In the genomic region with DNA sequence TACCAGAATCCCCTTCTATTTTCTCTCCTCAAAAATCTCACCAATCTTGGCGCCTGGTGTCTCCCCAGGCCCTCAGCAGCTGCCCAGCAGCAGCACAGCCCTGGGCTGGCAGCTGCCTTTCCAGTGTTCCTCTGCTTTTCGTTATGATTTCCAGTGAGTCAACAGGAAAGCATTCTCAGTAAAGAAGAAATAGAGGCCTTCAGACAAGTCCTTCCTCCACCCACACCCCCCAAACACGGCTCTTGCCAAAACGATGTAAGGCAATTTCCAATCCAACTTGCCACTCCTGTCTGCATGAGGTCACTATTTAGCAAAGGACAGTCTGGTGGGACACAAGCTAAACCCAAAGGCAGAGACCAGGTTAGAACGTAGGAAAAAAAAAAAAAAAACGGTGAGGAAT, we compare ENCODE assay signal across 9 mouse cellular contexts. TPM values are rescaled to one million over a fixed set of nuclear protein-coding genes. Genes with fewer than 3 reads are reported as not detected.
A peak's percentile ranks its signal among the peaks of the same experiment; 100 is the strongest.
DNase-seq lines count a peak whose midpoint lies in the region; ATAC-seq and TF ChIP-seq lines count a peak whose summit lies in the region.
"Had no signal": no experiment of that assay in that cellular context is flagged by ENCODE, and none has a peak within 500 bp of the region (broad histone marks: within the 10 kb centered on the region; RNA-seq: fewer than 3 reads in every experiment).

No protein-coding gene starts in this region.

- peaks cover 35% of the 10 kb centered on the region for H3K4me1 ChIP-seq in kidney, postnatal 0 days (replicated peaks; ENCODE audit: insufficient read depth, low read length)
- H3K4me1 ChIP-seq in stomach, embryonic 15.5 days, result peaks cover 41% of the 10 kb centered on the region

- DNase-seq in kidney, postnatal 0 days (ENCODE audit: low spot score), result no peak
- no peak for DNase-seq in kidney, adult 11 months
- DNase-seq in gastrocnemius, adult 2 months, result peak; percentile 72
- DNase-seq in heart, postnatal 4 days, result peak; percentile 69
- DNase-seq in layer of hippocampus, adult 8-10 months (ENCODE audit: low spot score in 2 of 2), result no peak
- no peak for DNase-seq in embryo, embryonic 9.5 days (ENCODE audit: extremely low spot score)

- intact Hi-C loops in gastrocnemius, adult 2 months (cut with DNase I), result no loop called here

- 0 out of 2 replicates have a peak overlapping the region, but pooled peaks have one; percentile 3 for H3K9ac ChIP-seq in kidney, postnatal 0 days (ENCODE audit: low read depth, low read length)
- H3K9ac ChIP-seq in stomach, embryonic 15.5 days, result no peak overlapping the region
- H3K9ac ChIP-seq: liver, embryonic 14.5 days had no signal

- H3K27me3 ChIP-seq in kidney, postnatal 0 days (ENCODE audit: insufficient read depth, low read length), result no peaks in the 10 kb centered on the region
- no peaks in the 10 kb centered on the region for H3K27me3 ChIP-seq in stomach, embryonic 15.5 days (replicated peaks)

- H3K4me3 ChIP-seq in kidney, postnatal 0 days (replicated peaks; ENCODE audit: low read depth, low read length), result no peak overlapping the region
- H3K4me3 ChIP-seq in gastrocnemius, adult 2 months, result peak overlapping the region; percentile 11; the same call in 1 of the 2 replicates
- H3K4me3 ChIP-seq in stomach, embryonic 15.5 days (replicated peaks), result no peak overlapping the region

- TF ChIP-seq CTCF in kidney, postnatal 0 days (IDR thresholded peaks at IDR 0.05; ENCODE audit: low read depth), result no peak
- no peak for TF ChIP-seq CTCF in gastrocnemius, adult 2 months (IDR thresholded peaks at IDR 0.05)

- H3K9me3 ChIP-seq in kidney, postnatal 0 days (replicated peaks; ENCODE audit: low read length), result no peaks in the 10 kb centered on the region
- no peaks in the 10 kb centered on the region for H3K9me3 ChIP-seq in stomach, embryonic 15.5 days

- WGBS in kidney, postnatal 0 days, result 50% methylated on average over 6 of the region's 6 CpGs
- WGBS in stomach, embryonic 15.5 days, result 46% methylated on average over 6 of the region's 6 CpGs

- peak overlapping the region; percentile 6; the same call in 1 of the 2 replicates for H3K4me2 ChIP-seq in kidney, postnatal 0 days (ENCODE audit: low read length)
- no peak overlapping the region for H3K4me2 ChIP-seq in stomach, embryonic 15.5 days

- ATAC-seq in kidney, postnatal 0 days (replicated peaks; ENCODE audit: low FRiP score, low read depth), result no peak
- ATAC-seq in stomach, embryonic 15.5 days (ENCODE audit: insufficient read depth, low FRiP score, low read depth), result no peak
- ATAC-seq in frontal cortex, adult (ENCODE audit: low TSS enrichment), result no peak; the same call in 1 of the 2 replicates

- H3K27ac ChIP-seq in kidney, postnatal 0 days, result peak overlapping the region; percentile 42
- peak overlapping the region; percentile 72 for H3K27ac ChIP-seq in gastrocnemius, adult 2 months
- peak overlapping the region; percentile 67 for H3K27ac ChIP-seq in stomach, embryonic 15.5 days
- H3K27ac ChIP-seq: liver, embryonic 14.5 days had no signal

- no peaks in the 10 kb centered on the region for H3K36me3 ChIP-seq in kidney, postnatal 0 days (ENCODE audit: insufficient read depth, low read length)
- H3K36me3 ChIP-seq in stomach, embryonic 15.5 days, result no peaks in the 10 kb centered on the region

RNA-seq across cellular contexts. Expression of a gene that starts 39.0 kb away (rescaled TPM):
- 77.0 and 83.7 TPM in 2 replicates for polyA plus RNA-seq in kidney, postnatal 0 days (2015; fragmentation: Nextera tagmentation; extraction: Ambion mirVana)
- total RNA-seq in gastrocnemius, adult 2 months (2021), result 10 to 100 TPM; 14.8 to 16.0 TPM
- total RNA-seq in heart, postnatal 4 days (2021), result 10 to 100 TPM; 77.6 to 84.1 TPM
- polyA plus RNA-seq in stomach, embryonic 15.5 days (2015; fragmentation: Nextera tagmentation; extraction: Ambion mirVana), result 84.2 TPM in 2 replicates
- total RNA-seq in layer of hippocampus, adult 8-10 months (2022), result 10 to 100 TPM; 26.3 to 29.4 (median 26.8) TPM

Comparison
In these comparisons a context has a peak if more than half of its experiments do, and no peak if none do; other contexts are left out.
1. DNase-seq: peak in gastrocnemius, adult 2 months (single experiment) and heart, postnatal 4 days (single experiment); none in kidney, postnatal 0 days (single experiment), kidney, adult 11 months (single experiment), layer of hippocampus, adult 8-10 months (0 of 2) and embryo, embryonic 9.5 days (single experiment).
2. Peak in every context shown above with its lines, with median percentiles within 50 percentile points of each other: H3K27ac ChIP-seq.